Mouse (Mus musculus) cerebral cortex, adult 2 months (tissue): ENCODE data around the gene Abcd4.

Experiments used
- WGBS: fragments of 180-500 bp; shearing (Covaris S2); methylation state at CpG from one replicate; pipeline ENCODE4 v1.1.7; 2018; 5-methylcytosine and 5-hydroxymethylcytosine counted together

Gene Abcd4

GRCm38 (mm10) chr12:84571466-84572340 lies 45.5 kb downstream of the Abcd4 start:
- WGBS, result 9% methylated on average over 43 of the region's 43 CpGs

DNA sequence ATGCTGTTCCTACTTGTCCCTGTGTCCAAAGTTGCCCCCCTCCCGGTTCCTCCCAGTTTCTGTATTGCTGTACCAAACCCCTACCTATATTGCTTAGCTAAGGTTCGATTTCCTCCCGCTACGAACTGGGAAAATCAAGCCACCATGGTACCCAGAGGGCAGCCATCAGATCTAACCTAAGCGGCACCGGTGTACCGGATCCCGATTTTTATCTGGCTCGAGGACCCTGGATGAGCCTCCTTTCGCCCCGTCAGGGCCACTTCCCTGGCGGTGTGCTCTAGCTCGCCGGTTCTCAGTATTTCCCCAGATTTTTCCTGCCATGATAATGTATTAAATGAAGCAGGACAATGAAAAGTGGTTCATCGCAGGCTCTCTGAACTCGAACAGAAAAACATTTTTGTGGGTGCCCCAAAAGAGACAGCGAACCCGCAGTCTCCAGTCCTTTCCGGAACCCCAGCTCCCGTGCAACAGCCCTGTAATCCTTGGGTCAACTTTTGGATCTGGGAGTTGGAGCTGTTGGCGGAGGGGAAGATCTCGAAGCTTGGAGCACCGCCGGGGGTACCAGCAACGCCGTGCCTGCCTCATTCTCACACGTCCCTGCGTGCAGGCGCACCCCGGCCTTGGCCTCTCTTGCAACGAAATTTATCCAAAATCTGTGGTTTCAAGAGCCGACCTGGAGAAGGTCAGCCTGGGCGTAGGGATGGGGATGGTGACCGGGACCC lies 46.4 kb downstream of the Abcd4 start:
- WGBS, result 9% methylated on average over 34 of the region's 34 CpGs

- 4% methylated on average over 40 of the region's 40 CpGs for WGBS
These were observed 47.1 kb downstream of the Abcd4 start for GRCm38 (mm10) chr12:84569976-84570693.

GRCm38 (mm10) chr12:84569336-84569970 lies 47.8 kb downstream of the Abcd4 start, which contains the start of gene Vsx2:
TSS of gene Vsx2 (plus strand) at chr12:84569762.
- WGBS, result 17% methylated on average over 25 of the region's 25 CpGs

DNA sequence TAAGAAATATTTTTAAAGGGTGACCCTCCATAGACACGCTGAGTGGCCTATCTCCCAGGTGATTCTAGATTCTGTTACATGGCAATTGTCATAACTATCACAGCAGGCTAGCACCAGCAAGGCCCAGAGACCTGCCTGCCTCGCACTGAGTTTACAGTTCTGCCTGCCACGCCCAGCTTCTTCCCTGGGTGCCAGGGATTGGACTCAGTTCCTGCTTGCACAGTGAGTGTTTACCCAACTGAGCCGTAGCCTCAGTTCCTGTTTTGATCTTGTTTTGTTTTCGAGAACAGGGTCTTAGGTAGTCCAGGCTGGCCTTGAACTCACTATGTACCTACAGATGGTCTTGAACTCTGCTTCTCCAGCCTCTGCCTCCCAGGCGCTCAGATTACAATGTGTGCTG lies 49.6 kb downstream of the Abcd4 start:
- WGBS, result 83% methylated on average over 6 of the region's 6 CpGs

DNA sequence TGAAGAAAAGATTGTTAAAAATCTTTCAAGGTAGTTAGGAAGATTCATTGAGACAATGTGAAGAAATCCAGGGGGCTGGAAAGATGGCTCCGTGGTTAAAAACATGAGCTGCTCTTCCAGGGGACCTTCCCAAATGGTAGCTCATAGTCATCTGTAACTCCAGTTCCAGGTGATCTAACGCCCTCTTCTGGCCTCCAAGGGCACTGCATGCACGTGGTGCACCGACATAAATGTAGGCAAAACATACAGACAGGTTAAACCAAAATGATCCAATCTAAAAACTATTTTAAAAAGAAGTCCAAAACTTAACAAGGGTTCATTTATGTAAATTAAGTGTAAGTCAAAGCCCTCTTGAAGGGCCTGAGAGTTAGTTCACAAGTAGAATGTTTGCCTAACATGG lies 54.7 kb downstream of the Abcd4 start:
- 65% methylated on average over 4 of the region's 4 CpGs for WGBS

DNA sequence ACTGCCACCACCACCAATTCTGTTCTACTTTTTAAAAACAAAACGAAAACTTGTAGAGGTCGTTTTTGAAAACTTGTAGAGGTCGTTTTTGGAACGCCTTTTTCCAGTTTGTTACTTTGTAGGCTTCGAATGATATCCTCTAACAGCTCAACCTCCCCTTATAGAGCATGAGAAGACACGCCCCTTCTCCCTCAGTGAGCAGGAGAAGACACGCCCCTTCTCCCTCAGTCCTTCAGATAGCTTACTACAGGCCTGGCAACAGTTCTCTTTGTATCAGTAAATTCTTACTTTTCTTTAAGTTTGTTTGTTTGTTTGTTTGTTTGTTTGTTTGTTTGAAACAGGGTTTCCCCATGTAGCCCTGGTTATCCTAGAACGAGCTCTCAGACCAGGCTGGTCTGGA lies 62.0 kb downstream of the Abcd4 start:
- 75% methylated on average over 8 of the region's 8 CpGs for WGBS
